Mouse (Mus musculus) naive thymus-derived CD4-positive, alpha-beta T cell, adult 2 months (primary cell): Measurements from ENCODE around the gene 2510039O18Rik.

Source experiments
- DNase-seq: peaks from one replicate; pipeline ENCODE4 v3.0.0-alpha.2; 2011; ENCODE audit warnings: low read depth

Gene 2510039O18Rik

DNA sequence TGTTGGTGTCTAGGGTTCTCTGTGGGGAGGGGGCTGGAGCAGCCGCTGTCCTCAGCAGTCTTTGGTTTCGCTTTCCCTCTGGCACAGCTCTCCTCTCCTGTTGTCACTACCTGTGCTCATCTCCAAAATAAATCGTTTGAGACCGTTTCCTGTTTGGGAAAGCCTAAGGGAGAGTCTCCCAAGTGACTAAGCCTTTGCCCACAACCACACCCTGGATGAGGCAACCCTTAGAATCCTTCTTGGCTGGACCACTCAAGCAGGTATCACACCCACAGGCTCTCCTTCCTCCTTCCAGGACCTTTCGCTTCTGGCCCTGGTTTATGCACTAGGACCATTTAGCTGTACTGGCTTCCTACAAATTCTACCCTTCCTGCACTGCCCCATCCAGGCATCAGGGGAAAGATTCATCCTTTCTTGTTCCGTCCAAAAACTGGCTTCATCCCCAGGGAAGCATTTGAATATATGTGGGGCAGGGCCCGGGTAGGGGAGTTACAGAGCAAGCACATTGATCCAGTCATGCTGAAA lies 52.9 kb downstream of the 2510039O18Rik start:
- DNase-seq = no peak

DNA sequence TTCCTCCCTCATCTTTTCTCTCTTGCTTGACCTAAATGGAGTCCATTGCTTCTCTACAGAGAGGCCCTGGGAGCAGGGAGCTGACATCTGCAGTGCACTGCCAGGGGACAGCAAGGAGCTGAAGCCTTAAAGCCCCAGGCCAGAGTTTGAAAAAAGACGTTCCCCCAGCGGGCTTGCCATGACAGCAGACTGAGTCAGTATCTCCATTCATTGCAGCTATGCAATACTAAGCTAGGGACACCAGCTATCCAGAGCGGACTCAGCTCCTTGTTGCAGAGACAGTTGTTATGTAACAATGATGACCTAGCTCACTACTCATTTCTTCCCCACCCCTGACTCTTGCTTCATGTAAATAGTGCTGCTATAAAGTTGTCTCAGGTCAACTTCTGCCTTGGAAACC lies 54.6 kb downstream of the 2510039O18Rik start:
- no peak for DNase-seq
